Mouse (Mus musculus): ENCODE data around the gene Sgo2a. TPM values are rescaled to one million over a fixed set of nuclear protein-coding genes. Genes with fewer than 3 reads are reported as not detected.
"Not testable (repeated sequence)": the region's sequence is repeated elsewhere in the genome, so short reads cannot be mapped to it uniquely, and the experiment has no call there.

The Sgo2a gene
- polyA plus RNA-seq, 1 experiment, result 0.29 TPM

- Histone ChIP-seq H3K36me3 (replicated peaks; ENCODE audit: low read length) (peaks cover 9% of the 10 kb centered on the region), H3K27me3 (replicated peaks) (peaks cover 29% of the 10 kb centered on the region), H3K4me3 (replicated peaks) (peak within 1 kb of the TSS; percentile 87), H3K9me3 (no peaks in the 10 kb centered on the region), H3K4me1 (peaks cover 50% of the 10 kb centered on the region)
- TF ChIP-seq FLI1 (IDR thresholded peaks at IDR 0.05; ENCODE audit: low read length) (no peak), GATA1 (IDR thresholded peaks at IDR 0.05; ENCODE audit: borderline replicate concordance, low read length) (no peak)
These were observed 33.9 kb downstream of the Sgo2a start, which contains the start of gene Aox1 for GRCm38 (mm10) chr1:58029636-58030117. Gene Aox1 (plus strand): TSS chr1:58029931.

DNA sequence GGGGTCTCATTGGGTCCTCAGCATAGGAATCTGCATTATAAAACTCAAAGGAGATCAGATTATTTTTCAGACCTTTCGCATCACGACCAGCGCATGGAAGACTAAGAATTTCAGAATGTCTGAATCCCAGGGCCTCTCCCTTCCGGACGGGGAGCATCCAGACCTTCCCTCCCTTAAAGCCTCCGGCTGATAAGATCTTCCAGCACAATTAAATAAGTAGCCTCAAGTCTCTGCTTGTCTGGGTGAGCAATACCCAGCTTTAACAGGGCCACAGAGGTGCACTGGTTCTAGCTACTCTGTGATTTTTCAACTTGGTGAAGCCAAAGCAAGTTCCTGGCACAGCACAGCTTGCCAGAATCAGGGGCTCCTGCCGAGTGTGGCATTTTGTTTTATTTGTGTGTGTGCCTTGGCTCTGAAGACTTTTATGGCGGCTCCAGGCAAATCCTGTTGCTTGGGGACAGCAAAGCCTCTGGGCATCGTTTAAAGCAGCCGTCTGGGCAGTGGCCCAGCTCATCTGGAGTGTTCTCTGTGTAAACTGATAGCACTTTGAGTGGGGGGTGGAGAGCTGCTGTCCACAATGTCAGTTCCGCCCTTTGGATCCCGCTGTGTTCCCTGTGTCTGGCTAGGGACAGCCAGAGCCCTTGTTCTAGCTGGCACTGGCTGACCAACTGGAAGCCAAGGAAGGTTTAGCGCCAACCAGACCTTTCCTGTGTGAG lies 34.5 kb downstream of the Sgo2a start:
- H3K4me3 ChIP-seq (replicated peaks), result peak overlapping the region; percentile 87
- H3K36me3 ChIP-seq (replicated peaks; ENCODE audit: low read length), result peaks cover 4% of the 10 kb centered on the region
- H3K9me3 ChIP-seq, result no peaks in the 10 kb centered on the region
- TF ChIP-seq GATA1 (IDR thresholded peaks at IDR 0.05; ENCODE audit: borderline replicate concordance, low read length) (no peak), FLI1 (IDR thresholded peaks at IDR 0.05; ENCODE audit: low read length) (no peak)
- H3K27me3 ChIP-seq (replicated peaks), result peaks cover 29% of the 10 kb centered on the region
- peaks cover 50% of the 10 kb centered on the region for H3K4me1 ChIP-seq

DNA sequence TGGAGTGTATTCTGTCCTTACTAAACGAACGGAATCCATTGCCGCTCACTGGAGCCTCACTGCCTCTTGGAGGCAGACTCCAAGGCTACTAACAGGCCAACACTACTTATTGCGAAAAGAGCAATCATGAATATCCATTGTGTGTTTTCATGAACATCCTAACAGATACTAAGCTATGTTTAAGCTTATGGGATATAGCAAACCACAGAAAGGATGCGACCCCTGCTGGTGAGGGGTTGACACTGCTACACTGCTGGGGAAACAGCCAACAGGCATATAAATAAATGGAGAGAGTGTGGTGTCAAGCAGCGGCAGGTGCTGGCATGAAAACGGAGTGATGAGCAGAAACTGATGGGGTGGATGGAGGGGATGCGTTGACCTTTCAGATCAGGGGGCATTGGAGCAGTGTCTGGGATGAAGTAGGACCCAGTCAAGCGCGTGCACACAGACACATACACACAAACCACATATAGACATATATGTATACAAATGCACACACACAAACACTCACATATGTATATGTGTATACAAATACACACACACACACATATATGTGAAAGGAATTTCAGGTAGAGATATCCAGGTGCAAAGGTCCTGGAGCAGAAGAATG lies 35.5 kb downstream of the Sgo2a start:
- TF ChIP-seq GATA1 (IDR thresholded peaks at IDR 0.05; ENCODE audit: borderline replicate concordance, low read length) (no peak), FLI1 (IDR thresholded peaks at IDR 0.05; ENCODE audit: low read length) (no peak)
- Histone ChIP-seq H3K4me1 (peaks cover 50% of the 10 kb centered on the region), H3K9me3 (no peaks in the 10 kb centered on the region), H3K36me3 (replicated peaks; ENCODE audit: low read length) (peaks cover 1% of the 10 kb centered on the region), H3K4me3 (replicated peaks) (no peak overlapping the region), H3K27me3 (replicated peaks) (peaks cover 29% of the 10 kb centered on the region)

GRCm38 (mm10) chr1:58037306-58037705 lies 41.5 kb downstream of the Sgo2a start:
- not testable (repeated sequence) for H3K4me1 ChIP-seq; H3K9me3 ChIP-seq; H3K27me3 ChIP-seq (replicated peaks); H3K36me3 ChIP-seq (replicated peaks; ENCODE audit: low read length); H3K4me3 ChIP-seq (replicated peaks)

DNA sequence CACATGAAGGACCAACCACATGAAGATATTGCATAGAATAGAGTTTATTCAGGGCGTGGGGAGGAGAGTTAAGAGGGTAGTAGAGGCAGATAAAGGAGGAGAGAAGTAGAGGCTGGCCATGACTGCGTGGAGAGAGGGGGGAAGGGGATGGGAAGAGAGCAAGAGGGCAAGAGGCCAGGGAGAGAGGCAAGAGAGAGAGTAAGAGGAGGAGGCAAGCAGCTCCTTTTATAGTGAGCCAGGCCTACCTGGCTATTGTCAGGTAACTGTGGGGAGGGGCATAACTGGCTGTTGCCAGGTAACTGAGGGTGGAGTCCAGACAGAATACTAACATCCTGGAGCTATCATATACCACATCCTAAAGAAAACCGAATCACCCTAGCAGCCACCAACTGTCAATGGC lies 49.3 kb downstream of the Sgo2a start:
- H3K4me1 ChIP-seq, result 0 out of 2 replicates have a peak, but pooled peaks cover 3% of the 10 kb centered on the region
- TF ChIP-seq FLI1 (IDR thresholded peaks at IDR 0.05; ENCODE audit: low read length) (no peak), GATA1 (IDR thresholded peaks at IDR 0.05; ENCODE audit: borderline replicate concordance, low read length) (no peak)
- H3K36me3 ChIP-seq (replicated peaks; ENCODE audit: low read length), result no peaks in the 10 kb centered on the region
- H3K27me3 ChIP-seq (replicated peaks), result peaks cover 15% of the 10 kb centered on the region
- no peaks in the 10 kb centered on the region for H3K9me3 ChIP-seq
- no peak overlapping the region for H3K4me3 ChIP-seq (replicated peaks)

GRCm38 (mm10) chr1:58045546-58045945 lies 49.8 kb downstream of the Sgo2a start:
- Histone ChIP-seq H3K9me3 (no peaks in the 10 kb centered on the region), H3K4me3 (replicated peaks) (no peak overlapping the region), H3K36me3 (replicated peaks; ENCODE audit: low read length) (no peaks in the 10 kb centered on the region), H3K27me3 (replicated peaks) (peaks cover 15% of the 10 kb centered on the region), H3K4me1 (0 out of 2 replicates have a peak, but pooled peaks cover 3% of the 10 kb centered on the region)
- TF ChIP-seq FLI1 (IDR thresholded peaks at IDR 0.05; ENCODE audit: low read length), result no peak
- no peak for TF ChIP-seq GATA1 (IDR thresholded peaks at IDR 0.05; ENCODE audit: borderline replicate concordance, low read length)

DNA sequence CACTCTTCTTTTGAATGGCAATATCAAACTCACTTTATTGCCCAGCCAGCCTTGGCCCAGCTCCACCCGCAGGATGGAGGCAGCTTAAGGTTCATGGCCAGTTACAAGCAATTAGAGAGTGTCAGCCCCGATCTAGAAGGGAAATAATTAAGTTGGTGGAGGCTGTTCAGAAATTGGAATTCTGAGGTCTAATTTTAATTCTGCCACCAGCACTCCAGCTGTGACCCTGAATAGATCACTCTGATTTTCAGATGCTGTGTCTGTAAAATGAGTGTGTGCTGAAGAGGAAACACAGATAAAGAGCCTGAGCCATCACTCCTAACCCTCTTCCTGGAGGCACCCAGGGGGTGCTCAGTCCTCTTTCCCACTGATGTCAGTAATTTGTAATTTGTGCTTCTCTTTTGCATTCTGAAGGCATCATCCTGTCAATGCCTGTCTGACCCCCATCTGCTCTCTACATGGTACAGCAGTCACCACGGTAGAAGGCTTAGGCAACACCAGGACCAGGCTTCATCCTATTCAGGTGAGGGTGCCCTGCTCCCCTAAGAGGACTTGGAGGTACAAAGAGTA lies 51.0 kb downstream of the Sgo2a start:
- no peak for TF ChIP-seq GATA1 (IDR thresholded peaks at IDR 0.05; ENCODE audit: borderline replicate concordance, low read length)
- TF ChIP-seq FLI1 (IDR thresholded peaks at IDR 0.05; ENCODE audit: low read length), result no peak

GRCm38 (mm10) chr1:58049126-58049525 lies 53.4 kb downstream of the Sgo2a start:
- H3K4me3 ChIP-seq (replicated peaks), result no peak overlapping the region
- TF ChIP-seq GATA1 (IDR thresholded peaks at IDR 0.05; ENCODE audit: borderline replicate concordance, low read length), result no peak
- TF ChIP-seq FLI1 (IDR thresholded peaks at IDR 0.05; ENCODE audit: low read length), result no peak
- no peaks in the 10 kb centered on the region for H3K36me3 ChIP-seq (replicated peaks; ENCODE audit: low read length)
- H3K27me3 ChIP-seq (replicated peaks), result peaks cover 12% of the 10 kb centered on the region
- 0 out of 2 replicates have a peak, but pooled peaks cover 3% of the 10 kb centered on the region for H3K4me1 ChIP-seq
- no peaks in the 10 kb centered on the region for H3K9me3 ChIP-seq

More for the DNA sequence above, 51.0 kb downstream of the Sgo2a start:
- H3K36me3 ChIP-seq (replicated peaks; ENCODE audit: low read length), result no peaks in the 10 kb centered on the region
- 0 out of 2 replicates have a peak, but pooled peaks cover 3% of the 10 kb centered on the region for H3K4me1 ChIP-seq
- no peak overlapping the region for H3K4me3 ChIP-seq (replicated peaks)
- no peaks in the 10 kb centered on the region for H3K9me3 ChIP-seq
- H3K27me3 ChIP-seq (replicated peaks), result peaks cover 16% of the 10 kb centered on the region

DNA sequence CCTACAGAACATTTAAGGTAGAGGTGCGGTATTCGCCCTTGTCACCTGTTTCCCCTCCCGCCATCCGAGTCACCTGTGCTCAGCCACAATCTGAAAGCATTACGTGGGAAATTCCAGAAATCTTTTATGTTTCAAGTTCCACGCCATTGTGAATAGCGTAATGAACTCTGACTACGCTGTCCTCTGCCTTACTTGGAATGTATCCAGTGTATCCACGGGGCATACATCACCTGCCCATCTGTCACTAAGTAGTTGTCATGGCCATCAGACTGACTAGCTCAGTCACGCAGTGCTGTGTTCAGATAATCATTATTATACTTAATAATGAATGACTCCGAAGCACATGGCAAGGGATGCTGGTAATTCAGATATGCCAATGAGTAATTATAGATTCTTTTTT lies 59.8 kb downstream of the Sgo2a start:
- H3K4me3 ChIP-seq (replicated peaks), result no peak overlapping the region
- TF ChIP-seq GATA1 (IDR thresholded peaks at IDR 0.05; ENCODE audit: borderline replicate concordance, low read length) (no peak), FLI1 (IDR thresholded peaks at IDR 0.05; ENCODE audit: low read length) (no peak)

More for the DNA sequence above, 59.8 kb downstream of the Sgo2a start:
- H3K9me3 ChIP-seq, result 0 out of 2 replicates have a peak, but pooled peaks cover 2% of the 10 kb centered on the region
- H3K36me3 ChIP-seq (replicated peaks; ENCODE audit: low read length), result no peaks in the 10 kb centered on the region
- H3K27me3 ChIP-seq (replicated peaks), result peaks cover 3% of the 10 kb centered on the region
- no peaks in the 10 kb centered on the region for H3K4me1 ChIP-seq

All from megakaryocyte, embryonic 14.5 days (primary cell).